Mouse (Mus musculus) ES-E14 (cell line): ENCODE results near the gene B4galnt3. TPM values are rescaled to one million over a fixed set of nuclear protein-coding genes. Genes with fewer than 3 reads are reported as not detected.
"Not testable (repeated sequence)": the region's sequence is repeated elsewhere in the genome, so short reads cannot be mapped to it uniquely, and the experiment has no call there.

Experiments
- DNase-seq: peaks from one replicate; pipeline ENCODE4 v3.0.0-alpha.2; 2013; ENCODE audit warnings: low read depth, low spot score
- H3K27ac ChIP-seq: 2 replicates; pipeline ENCODE4 v1.5.1; 2012; ENCODE audit warnings: low read depth, mild to moderate bottlenecking, low read length, moderate library complexity, mixed read lengths; ENCODE audit not compliant: poor library complexity, insufficient read depth, severe bottlenecking
- H3K36me3 ChIP-seq: 2 replicates; pipeline ENCODE4 v1.6.1; 2012; ENCODE audit warnings: mild to moderate bottlenecking, low read length, moderate library complexity, mixed read lengths; ENCODE audit not compliant: control insufficient read depth, poor library complexity, insufficient read depth, severe bottlenecking
- H3K4me1 ChIP-seq, 2 experiments: fragments of 150-350 bp in 1 of 2; sonication (generic) in 1 of 2; 2 replicates each; pipeline ENCODE4 v1.6.1; 2012; ENCODE audit warnings: low read length in 2 of 2, mild to moderate bottlenecking in 1 of 2, mixed read lengths in 1 of 2; ENCODE audit not compliant: control insufficient read depth in 2 of 2, insufficient read depth in 2 of 2, poor library complexity in 1 of 2
- H3K4me3 ChIP-seq, 2 experiments: fragments of 150-350 bp in 1 of 2; sonication (generic) in 1 of 2; 2 replicates each; pipeline ENCODE4 v1.5.1; 2012; ENCODE audit warnings: low read length in 2 of 2, low read depth in 1 of 2, mild to moderate bottlenecking in 1 of 2, mixed read lengths in 1 of 2; ENCODE audit not compliant: insufficient read depth in 1 of 2, poor library complexity in 1 of 2, severe bottlenecking in 1 of 2
- H3K9ac ChIP-seq: 2 replicates; pipeline ENCODE4 v1.6.1; 2012; ENCODE audit warnings: low read depth, mild to moderate bottlenecking, low read length, mixed read lengths; ENCODE audit not compliant: poor library complexity, insufficient read depth, severe bottlenecking
- H3K9me3 ChIP-seq: fragments of 150-350 bp; sonication (generic); 2 replicates; pipeline ENCODE4 v1.6.1; 2012; ENCODE audit warnings: low read depth, mild to moderate bottlenecking, low read length; ENCODE audit not compliant: control insufficient read depth, insufficient read depth
- CHD2 ChIP-seq: IDR thresholded peaks from 2 replicates; pipeline ENCODE4 v1.6.1; 2014; ENCODE audit warnings: mild to moderate bottlenecking, low read depth, low read length, inconsistent platforms
- HCFC1 ChIP-seq: IDR thresholded peaks from 2 replicates; pipeline ENCODE4 v1.6.1; 2012; ENCODE audit warnings: low read length, inconsistent platforms, borderline replicate concordance; ENCODE audit not compliant: insufficient read depth
- MAFK ChIP-seq: IDR thresholded peaks from 2 replicates; pipeline ENCODE4 v1.6.1; 2014; ENCODE audit warnings: mild to moderate bottlenecking, low read depth, low read length, inconsistent platforms; ENCODE audit not compliant: insufficient read depth
- ZC3H11A ChIP-seq: IDR thresholded peaks from 2 replicates; pipeline ENCODE4 v1.6.1; 2012; ENCODE audit warnings: low read depth, mild to moderate bottlenecking, inconsistent platforms, low read length, borderline replicate concordance
- ZNF384 ChIP-seq: IDR thresholded peaks from 2 replicates; pipeline ENCODE4 v1.6.1; 2012; ENCODE audit warnings: low read depth, low read length, inconsistent platforms
- in situ Hi-C, 2 experiments: fragments of 600-800 bp; cut with MboI; formaldehyde crosslinking; loops; one replicate each; pipeline ENCODE4 v1.15.1; 2025; ENCODE audit warnings: low sequenced_read_pairs in 2 of 2, inconsistent platforms in 1 of 2; ENCODE audit not compliant: unreplicated experiment in 2 of 2
- total RNA-seq: library from RNA; depleted of rRNA; stranded (reverse); fragments of 300-350 nt; gene quantifications from 2 replicates; pipeline ENCODE4 v1.2.3, GENCODE M21; 2012

The B4galnt3 gene
- total RNA-seq, 1 experiment = 34.1 TPM

- TF ChIP-seq HCFC1 (no peak), ZC3H11A (peak; percentile 94)
- DNase-seq = no peak
- no peak overlapping the region for H3K27ac ChIP-seq
- H3K9ac ChIP-seq = no peak overlapping the region
- no peaks in the 10 kb centered on the region for H3K36me3 ChIP-seq
- H3K9me3 ChIP-seq = no peaks in the 10 kb centered on the region
- H3K4me1 ChIP-seq = peaks cover 3 to 4% of the 10 kb centered on the region in 2 experiments; a peak in 2 of 4 replicates
- in situ Hi-C loops = no loop called here
- peak overlapping the region in 1 of 2 experiments; percentile 35; a peak in 2 of 4 replicates for H3K4me3 ChIP-seq
These were observed 6.8 kb upstream of the B4galnt3 start for GRCm38 (mm10) chr6:120301137-120301536.

- DNase-seq, H3K27ac ChIP-seq, H3K4me3 ChIP-seq, H3K4me1 ChIP-seq, H3K9me3 ChIP-seq, H3K9ac ChIP-seq, H3K36me3 ChIP-seq: not testable (repeated sequence)
- in situ Hi-C loops = loop anchor here in 1 of 2 experiments (5.0 kb wide), 1 partner anchor 74 kb away; no protein-coding TSS in a partner anchor
These were observed 2.2 kb upstream of the B4galnt3 start for GRCm38 (mm10) chr6:120296589-120296988.

GRCm38 (mm10) chr6:120294785-120295133 is 400 bp upstream of the B4galnt3 start:
- peak; percentile 90 for DNase-seq
- peak overlapping the region; percentile 98 for H3K9ac ChIP-seq
- H3K4me1 ChIP-seq = peaks cover 8 to 11% of the 10 kb centered on the region in 2 experiments
- TF ChIP-seq HCFC1 (no peak), ZNF384 (no peak), CHD2 (no peak), MAFK (no peak), ZC3H11A (no peak)
- no peaks in the 10 kb centered on the region for H3K9me3 ChIP-seq
- in situ Hi-C loops = loop anchor here in 1 of 2 experiments (5.0 kb wide), 1 partner anchor 72 kb away; no protein-coding TSS in a partner anchor
- H3K4me3 ChIP-seq = peak overlapping the region; percentile 91 to 94
- no peaks in the 10 kb centered on the region; the same call in 1 of the 2 replicates for H3K36me3 ChIP-seq
- H3K27ac ChIP-seq = peak overlapping the region; percentile 81

- Histone ChIP-seq H3K27ac (peak overlapping the region; percentile 89; the same call in 1 of the 2 replicates), H3K9ac (no peak overlapping the region), H3K36me3 (no peaks in the 10 kb centered on the region; the same call in 1 of the 2 replicates), H3K4me3 (no peak overlapping the region; a peak in 1 of 4 replicates), H3K9me3 (no peaks in the 10 kb centered on the region), H3K4me1 (peaks cover 18 to 25% of the 10 kb centered on the region in 2 experiments)
- DNase-seq = no peak
- no peak for TF ChIP-seq CHD2
- TF ChIP-seq ZC3H11A = no peak
- no peak for TF ChIP-seq ZNF384
- TF ChIP-seq HCFC1 = no peak
- TF ChIP-seq MAFK = peak; percentile 95
- in situ Hi-C loops = no loop called here
These were observed 2.9 kb downstream of the B4galnt3 start for GRCm38 (mm10) chr6:120291396-120292009.

GRCm38 (mm10) chr6:120289430-120289829 is 4.9 kb downstream of the B4galnt3 start:
- Histone ChIP-seq H3K9me3 (no peaks in the 10 kb centered on the region), H3K9ac (no peak overlapping the region), H3K36me3 (no peaks in the 10 kb centered on the region; the same call in 1 of the 2 replicates), H3K4me1 (peaks cover 18 to 25% of the 10 kb centered on the region in 2 experiments), H3K4me3 (no peak overlapping the region), H3K27ac (no peak overlapping the region; the same call in 1 of the 2 replicates)
- no peak for DNase-seq
- in situ Hi-C loops = no loop called here
- TF ChIP-seq MAFK (no peak), ZC3H11A (no peak), ZNF384 (no peak)
